Mouse (Mus musculus): ENCODE data around the gene Lig1.

The Lig1 gene

DNA sequence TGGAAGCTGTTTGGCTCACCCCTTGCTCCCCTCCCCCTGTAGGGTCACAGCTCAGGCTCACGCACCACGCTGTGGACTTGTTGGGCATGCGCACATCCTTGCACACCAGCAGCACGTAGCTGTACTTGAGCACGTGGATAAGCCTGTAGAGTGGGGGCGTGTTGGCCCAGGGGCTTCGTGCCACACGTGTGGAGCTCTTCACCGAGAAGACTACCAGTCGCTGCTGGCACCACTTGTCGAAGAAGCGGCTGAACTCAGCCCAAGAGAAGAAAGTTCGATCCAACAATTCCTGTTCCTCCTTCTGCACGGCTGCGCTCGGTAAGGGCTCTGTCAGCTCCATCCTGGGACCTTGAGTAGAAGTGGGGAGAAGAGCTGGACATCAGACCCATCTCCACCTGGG, at the start of gene Lig1:
TSS of gene Lig1 (plus strand) at position 203 of the 400 bp plus-strand sequence.
- no peak for DNase-seq

- DNase-seq: no peak
Measured at GRCm38 (mm10) chr7:13260746-13261700, 16.1 kb upstream of the Lig1 start.

GRCm38 (mm10) chr7:13263851-13264250, 13.2 kb upstream of the Lig1 start:
- DNase-seq: no peak

DNA sequence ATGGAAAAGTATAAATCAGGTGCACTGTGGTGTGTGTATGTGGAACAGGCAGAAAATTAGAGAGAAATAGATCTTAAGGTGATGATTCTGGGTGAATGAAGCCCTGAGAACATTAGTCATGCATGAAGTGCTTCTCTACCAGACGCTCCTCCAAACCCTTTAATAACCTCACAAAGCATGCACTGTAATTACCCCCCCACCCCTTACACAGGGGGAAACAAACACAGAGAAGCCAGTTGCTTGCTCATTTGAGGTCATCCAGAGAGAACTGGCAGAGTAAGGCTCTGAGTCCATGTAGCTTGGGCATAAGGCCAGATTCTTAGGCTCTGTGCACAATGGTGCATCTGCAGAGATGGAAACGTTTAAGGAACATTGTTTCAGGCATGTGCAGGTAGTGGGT, 12.7 kb upstream of the Lig1 start:
- DNase-seq: no peak

- DNase-seq: no peak
Measured at GRCm38 (mm10) chr7:13268749-13269260, 8.3 kb upstream of the Lig1 start.

DNA sequence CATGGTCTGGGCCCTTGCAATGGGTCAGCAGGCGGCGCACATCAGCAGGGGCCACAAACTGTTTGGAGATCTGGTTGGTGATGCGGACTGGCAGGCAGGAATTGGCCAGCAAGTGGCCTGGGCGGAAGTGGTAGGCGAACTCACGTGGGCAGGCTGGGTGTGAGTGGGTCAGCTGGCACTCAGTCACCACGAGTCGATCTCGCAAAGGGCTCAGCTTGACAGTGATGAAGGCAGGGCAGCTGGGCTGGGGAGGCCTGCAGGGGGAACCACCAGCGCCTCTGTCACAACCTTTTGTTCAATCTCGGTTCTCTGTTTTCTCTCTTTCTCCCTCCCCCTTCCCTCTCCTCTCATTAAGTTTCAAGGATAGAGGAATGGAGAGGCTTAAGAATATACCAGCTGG, 7.7 kb upstream of the Lig1 start:
- DNase-seq: no peak

- no peak for DNase-seq
Measured at GRCm38 (mm10) chr7:13271704-13272103, 5.4 kb upstream of the Lig1 start.

GRCm38 (mm10) chr7:13277833-13278232, 750 bp downstream of the Lig1 start:
- no peak for DNase-seq

DNA sequence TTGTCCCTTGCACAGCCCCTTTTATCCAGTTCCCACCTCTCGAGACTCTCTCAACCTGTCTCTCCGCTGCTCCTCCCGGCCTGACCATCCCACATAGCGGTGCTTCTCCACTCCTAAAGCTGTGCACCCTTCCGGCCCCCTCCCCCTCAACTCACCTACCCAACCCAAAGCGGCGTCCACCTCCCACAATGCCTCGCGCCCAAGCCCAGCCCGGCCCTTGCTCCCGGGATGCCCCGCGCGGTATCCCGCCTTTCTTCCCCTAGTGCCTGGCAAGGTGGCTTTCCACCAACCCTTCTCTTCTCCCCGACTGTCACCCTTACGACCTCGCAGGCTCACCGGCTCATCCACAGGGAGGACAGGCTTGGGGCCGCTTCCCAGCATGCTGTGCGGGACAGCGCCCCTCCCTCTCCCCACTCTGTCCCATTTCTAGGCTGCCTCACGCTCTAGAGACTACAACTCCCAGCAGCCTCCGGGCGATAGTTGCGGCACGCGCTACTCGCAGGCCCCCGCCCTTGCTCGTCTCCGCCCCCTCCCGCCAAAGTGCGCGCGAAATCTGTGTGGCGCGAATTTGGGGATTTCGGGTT, 1.3 kb downstream of the Lig1 start, which contains the start of gene Zswim9:
TSS of gene Zswim9 (minus strand) at position 414 of the 584 bp plus-strand sequence.
- peak; percentile 95 to 97 for DNase-seq

GRCm38 (mm10) chr7:13278957-13279356, 1.9 kb downstream of the Lig1 start:
- DNase-seq: peak in 1 of 2 experiments; percentile 47

DNA sequence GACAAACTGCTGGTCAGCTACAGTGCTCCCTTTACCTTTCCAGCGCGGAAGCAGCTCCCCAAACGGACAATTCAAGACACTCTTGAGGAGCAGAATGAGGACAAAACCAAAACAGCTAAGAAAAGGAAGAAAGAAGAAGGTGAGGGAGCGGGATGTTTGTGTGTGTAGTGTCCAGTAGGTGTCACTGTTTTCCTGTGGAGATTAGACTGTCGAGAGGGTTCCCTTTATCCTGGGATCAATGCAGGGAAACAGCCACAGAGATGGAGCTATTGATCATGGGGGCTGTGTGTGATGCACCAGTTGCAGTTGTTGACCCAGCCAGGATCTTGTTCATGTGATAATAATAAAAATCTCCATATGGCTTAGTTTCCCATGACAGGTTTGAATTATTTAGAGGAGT, 11.5 kb downstream of the Lig1 start:
- peak; percentile 8 to 14 for DNase-seq

DNA sequence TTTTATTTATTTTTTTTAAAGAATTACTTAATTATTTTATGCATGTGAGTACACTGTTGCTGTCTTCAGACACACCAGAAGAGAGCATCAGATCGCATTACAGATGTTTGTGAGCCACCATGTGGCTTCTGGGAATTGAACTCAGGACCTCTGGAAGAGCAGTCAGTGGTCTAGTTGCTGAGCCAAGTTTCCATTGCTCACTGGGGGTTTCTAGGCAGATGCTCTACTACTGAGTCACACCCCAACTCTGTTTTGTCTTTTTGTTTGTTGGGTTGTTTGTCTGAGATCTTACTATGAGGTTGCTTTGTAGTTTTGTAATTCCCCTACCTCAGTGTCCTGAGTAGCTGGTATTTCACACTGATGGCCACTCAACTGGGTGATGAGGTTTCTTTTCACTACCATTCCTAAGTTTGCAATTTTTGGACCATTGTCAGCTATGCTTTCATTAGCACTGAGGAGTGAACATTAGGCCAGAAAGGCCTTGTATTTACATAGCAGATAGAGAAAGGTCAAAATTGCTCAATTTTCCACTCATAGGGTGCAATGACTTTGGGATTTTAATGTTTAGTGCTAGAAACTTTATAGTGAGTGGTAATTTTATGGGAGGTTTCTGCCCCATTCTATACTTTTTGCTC, 13.1 kb downstream of the Lig1 start:
- DNase-seq: no peak

- DNase-seq: no peak
Measured at GRCm38 (mm10) chr7:13291370-13291769, 14.3 kb downstream of the Lig1 start.

DNA sequence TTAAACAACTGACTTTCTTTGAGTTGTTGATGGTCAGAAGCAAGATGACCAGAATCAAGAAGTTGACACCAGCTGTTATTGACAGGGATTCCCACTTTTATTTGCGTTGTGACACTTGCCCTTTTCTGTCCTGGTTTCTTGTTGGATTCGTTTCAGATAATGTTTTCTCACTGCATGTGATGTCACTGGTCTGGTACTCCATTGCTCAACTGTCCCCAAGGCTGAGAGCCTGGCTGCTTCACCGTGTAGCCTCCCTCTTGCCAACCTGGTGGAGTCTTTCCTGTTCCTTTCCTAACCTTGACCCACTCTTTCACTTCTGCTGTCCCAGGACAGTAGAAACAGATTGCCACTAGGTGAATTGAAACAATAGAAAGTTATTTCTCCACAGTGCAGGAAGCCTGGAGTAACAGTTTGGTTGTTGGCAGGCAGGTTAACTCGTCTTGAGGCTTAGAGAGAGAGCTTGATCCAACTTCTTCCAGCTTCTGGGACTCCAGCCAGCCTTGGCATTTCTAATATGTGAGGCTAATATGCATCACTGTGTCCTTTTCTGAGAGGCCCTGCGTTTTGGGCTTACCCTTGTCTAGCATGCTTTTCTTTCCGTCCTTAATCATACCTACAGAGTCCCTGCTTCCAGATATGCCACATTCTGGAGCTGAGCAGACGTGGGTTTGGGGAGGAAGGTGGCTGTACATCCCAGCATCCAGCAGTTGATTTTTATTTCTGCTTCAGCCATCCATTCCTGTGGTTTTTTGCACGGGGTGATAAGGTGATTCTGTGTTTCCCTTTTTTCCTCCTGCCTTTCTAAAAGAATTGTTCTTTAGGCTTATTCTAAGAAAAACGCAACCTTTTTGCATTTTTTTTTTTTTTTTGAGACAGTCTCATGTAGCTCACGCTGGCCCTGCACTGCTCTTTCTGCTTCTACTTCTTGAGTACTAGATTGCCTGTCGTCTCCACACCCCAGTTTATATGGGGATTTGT, 17.1 kb downstream of the Lig1 start:
- DNase-seq: no peak

DNA sequence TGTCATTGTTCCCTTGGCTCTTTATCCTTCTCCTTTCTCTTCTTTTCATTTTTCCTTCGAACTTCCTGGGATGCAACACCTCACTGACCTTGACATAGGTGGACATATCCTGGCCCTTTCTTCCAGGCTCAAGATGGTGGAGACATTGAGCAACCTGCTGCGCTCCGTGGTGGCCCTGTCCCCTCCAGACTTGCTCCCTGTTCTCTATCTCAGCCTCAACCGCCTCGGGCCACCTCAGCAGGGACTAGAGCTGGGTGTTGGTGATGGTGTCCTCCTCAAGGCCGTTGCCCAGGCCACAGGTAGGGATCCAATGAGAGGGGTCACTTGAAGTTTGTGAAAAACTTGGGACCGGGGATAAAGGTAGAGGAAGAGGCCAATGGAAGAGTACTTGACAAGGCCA, 18.2 kb downstream of the Lig1 start:
- no peak for DNase-seq

DNA sequence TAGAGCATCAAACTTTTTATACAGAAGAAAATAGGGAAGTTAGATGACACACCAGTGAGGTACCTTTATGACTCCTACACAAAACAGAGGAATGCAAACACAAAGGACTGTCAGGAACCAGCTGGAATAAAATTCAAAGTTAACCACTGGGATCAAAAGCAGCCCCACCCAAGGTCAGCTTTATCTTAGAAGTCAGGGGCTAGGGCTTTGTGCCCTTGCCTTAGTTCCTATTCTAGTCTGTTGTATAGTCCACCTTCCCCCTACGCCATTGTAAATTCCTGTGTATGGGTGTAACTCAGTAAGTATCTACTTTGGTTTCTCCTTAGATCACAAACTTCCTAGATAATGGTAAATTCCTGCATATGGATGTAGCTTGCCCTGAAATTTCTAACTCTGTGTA, 20.6 kb downstream of the Lig1 start:
- DNase-seq: no peak

DNA sequence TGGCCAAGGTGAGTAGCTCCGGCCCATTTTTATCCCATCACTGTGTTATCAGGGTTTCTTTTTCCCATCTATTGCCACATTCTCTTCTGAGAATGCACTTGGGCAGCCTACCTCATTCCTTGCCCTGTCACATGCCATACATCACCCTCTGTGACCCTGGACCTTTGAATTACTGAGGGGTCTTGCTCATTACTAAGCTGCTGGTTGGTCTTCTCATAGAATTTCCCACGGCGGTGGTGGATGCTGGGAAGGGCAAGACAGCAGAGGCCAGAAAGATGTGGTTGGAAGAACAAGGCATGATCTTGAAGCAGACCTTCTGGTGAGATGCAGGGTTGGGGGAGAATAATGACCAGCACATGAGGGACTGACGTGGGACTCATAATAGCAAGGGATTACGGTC, 21.7 kb downstream of the Lig1 start:
- no peak for DNase-seq

DNA sequence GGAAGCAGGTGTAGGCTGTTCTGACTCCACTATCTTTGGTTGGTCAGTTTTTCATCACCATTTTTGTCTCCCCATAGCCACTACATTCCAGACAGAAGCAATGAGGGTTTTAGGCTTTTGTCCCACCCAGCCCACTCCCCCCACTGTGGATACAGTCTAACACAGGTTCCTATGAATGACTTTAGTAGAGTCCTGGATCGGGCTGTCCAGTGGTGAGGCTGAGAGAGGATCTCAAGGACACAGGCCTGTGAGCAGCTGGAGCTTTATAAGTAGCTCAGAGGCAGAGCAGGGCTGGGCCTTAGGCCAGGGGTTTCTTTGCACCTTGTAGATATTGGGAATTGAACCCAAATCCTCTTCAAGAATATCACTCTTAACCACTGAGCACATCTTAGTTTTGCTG, 24.6 kb downstream of the Lig1 start:
- no peak for DNase-seq

DNA sequence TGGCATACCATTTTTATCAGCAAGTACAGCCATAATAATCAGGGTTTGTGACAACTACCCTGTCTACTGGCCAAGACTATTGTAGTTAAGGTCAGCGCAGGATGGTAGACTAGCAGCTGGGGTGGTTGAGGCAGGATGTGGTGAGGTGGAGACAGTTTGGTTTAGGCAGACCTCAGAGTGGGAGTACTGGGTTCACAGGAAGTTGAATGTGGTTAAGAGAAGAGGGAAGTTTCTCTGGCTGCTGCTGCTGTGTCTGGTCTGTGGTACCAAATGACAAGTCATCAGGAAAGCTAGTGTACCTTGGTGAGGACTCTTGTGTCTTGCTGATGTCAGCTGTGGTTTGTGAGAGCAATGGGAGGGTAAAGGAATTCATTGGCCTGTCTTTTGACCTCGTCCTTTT, 25.7 kb downstream of the Lig1 start:
- no peak for DNase-seq

DNA sequence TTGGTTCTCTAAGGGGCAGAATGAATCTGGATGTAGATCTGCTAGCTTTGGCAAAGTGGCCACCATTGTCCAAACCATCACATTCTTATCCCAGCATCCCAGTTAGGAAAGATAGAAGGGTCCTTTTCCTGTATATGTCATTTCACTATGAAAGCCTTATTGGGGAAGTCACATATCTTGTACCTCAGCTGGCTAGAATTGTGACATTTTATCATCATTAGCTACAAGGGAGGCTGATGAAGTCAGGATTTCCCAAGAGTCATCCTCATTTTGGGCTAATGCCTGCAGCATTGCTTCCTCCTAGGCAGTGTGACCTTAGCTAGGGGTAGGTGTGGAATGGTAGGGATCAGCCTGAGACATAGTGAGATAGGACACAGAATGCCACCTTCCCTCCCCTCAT, 26.3 kb downstream of the Lig1 start:
- no peak for DNase-seq

DNA sequence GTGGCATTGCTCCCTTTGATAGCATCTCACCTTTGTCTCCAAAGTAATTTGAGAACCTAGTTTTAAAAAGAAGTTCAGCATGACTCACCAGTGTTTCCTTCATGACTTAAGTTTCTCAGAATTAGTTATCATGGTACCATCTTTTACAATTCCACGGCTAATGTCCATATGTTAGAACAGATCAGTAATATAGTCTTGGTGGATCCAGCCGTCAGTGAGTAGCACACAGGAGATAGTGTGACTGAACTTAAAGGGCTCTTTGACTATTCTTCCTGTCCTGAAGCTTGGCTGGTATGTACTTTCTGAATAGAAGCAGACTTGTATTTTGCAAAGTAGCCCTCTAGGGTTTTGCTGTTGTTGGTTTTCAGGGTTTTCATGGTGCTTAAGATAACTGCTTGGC, 32.3 kb downstream of the Lig1 start:
- no peak for DNase-seq

GRCm38 (mm10) chr7:13310493-13311199, 33.6 kb downstream of the Lig1 start:
- DNase-seq: no peak

All from kidney, postnatal 4 days (tissue).